Mouse (Mus musculus) liver, postnatal 0 days (tissue): ENCODE measurements around the gene Tgfbrap1.

Experiments
- CTCF ChIP-seq: sonication (generic); IDR thresholded peaks from 2 replicates; pipeline ENCODE4 v1.5.1; 2016; ENCODE audit warnings: antibody characterized with exemption, low read depth
- EP300 ChIP-seq: IDR thresholded peaks from 2 replicates; pipeline ENCODE4 v1.6.1; 2016; ENCODE audit warnings: antibody characterized with exemption, low read depth, mild to moderate bottlenecking

DNA sequence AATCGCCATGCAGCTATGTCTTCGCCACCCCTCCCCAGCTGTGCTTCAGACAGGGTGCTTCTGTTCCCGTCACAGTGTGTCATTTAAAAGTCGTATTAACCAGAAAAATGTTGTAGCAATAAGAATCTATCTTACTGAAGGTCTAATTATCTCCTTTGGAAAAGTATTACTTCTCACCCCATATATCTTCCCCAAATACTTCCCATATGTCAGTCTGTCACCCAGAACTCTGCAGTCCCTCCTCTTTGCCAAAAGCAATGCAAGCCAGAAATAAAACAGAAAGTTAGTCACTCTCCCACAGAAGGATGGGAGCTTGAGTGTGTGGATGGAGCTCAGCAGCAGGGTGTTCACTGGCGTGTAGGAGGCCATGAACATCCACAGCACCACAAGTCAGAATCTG lies 38.9 kb upstream of the Tgfbrap1 start:
- TF ChIP-seq CTCF (no peak), EP300 (no peak)
